Mouse (Mus musculus): Measurements from ENCODE around the gene Agbl5.

DNA sequence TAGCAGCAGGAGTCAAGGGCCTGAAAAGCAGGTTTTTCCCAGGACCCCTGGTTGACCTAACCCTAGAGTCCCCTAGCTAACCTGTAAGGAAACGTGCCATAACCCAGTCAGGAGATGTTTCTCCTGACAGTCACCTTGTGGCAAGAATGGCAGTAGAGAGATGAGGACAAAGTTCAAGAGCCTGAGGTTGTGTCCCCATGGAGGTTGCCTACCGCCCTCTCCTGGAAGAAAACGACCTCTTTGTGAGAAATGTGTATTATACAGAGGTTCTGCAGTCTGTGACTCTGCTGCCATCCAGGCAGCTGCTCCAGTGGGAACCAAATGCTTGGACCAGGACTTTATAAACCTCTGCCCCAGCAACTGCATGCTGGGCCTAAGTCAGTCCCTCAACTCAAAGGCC is 32.8 kb upstream of the Agbl5 start:
- TF ChIP-seq CTCF (IDR thresholded peaks at IDR 0.05; ENCODE audit: low read depth) (peak; percentile 60), EP300 (optimal IDR thresholded peaks at IDR 0.05) (no peak)
